Mouse (Mus musculus): Measurements from ENCODE around the gene Gm2016. TPM values are rescaled to one million over a fixed set of nuclear protein-coding genes. Genes with fewer than 3 reads are reported as not detected.
"Not testable (repeated sequence)": the region's sequence is repeated elsewhere in the genome, so short reads cannot be mapped to it uniquely, and the experiment has no call there.

The Gm2016 gene
- not detected in 2 replicates for polyA plus RNA-seq (2016; fragmentation: Nextera tagmentation; extraction: Ambion mirVana)

- not testable (repeated sequence) for H3K27ac ChIP-seq; H3K36me3 ChIP-seq; H3K4me3 ChIP-seq; DNase-seq (ENCODE audit: low spot score); H3K4me1 ChIP-seq; H3K27me3 ChIP-seq (ENCODE audit: insufficient read depth, poor library complexity, severe bottlenecking); H3K9me3 ChIP-seq
- 77% methylated on average over 5 of the region's 5 CpGs for WGBS
These were observed at the start of gene Gm2016 for GRCm38 (mm10) chr12:87873772-87874171. Gm2016 (plus strand) TSS chr12:87874072.

- not testable (repeated sequence) for H3K27ac ChIP-seq; DNase-seq (ENCODE audit: low spot score); H3K27me3 ChIP-seq (ENCODE audit: insufficient read depth, poor library complexity, severe bottlenecking); H3K4me3 ChIP-seq; H3K4me1 ChIP-seq; H3K9me3 ChIP-seq; H3K36me3 ChIP-seq
- 72% methylated on average over 2 of the region's 2 CpGs for WGBS
These were observed 31.6 kb upstream of the Gm2016 start, which contains the start of gene Gm2001 for GRCm38 (mm10) chr12:87842239-87842638. Gm2001 (minus strand) TSS chr12:87842339.

GRCm38 (mm10) chr12:87850657-87851056 lies 23.2 kb upstream of the Gm2016 start:
- WGBS, result no CpG with 5 or more reads among the region's 2 CpGs
- DNase-seq (ENCODE audit: low spot score); H3K4me3 ChIP-seq; H3K27me3 ChIP-seq (ENCODE audit: insufficient read depth, poor library complexity, severe bottlenecking); H3K27ac ChIP-seq; H3K4me1 ChIP-seq; H3K36me3 ChIP-seq; H3K9me3 ChIP-seq: not testable (repeated sequence)

GRCm38 (mm10) chr12:87856067-87856466 lies 17.8 kb upstream of the Gm2016 start:
- H3K27ac ChIP-seq; H3K36me3 ChIP-seq; H3K27me3 ChIP-seq (ENCODE audit: insufficient read depth, poor library complexity, severe bottlenecking); DNase-seq (ENCODE audit: low spot score); H3K4me3 ChIP-seq; H3K4me1 ChIP-seq; H3K9me3 ChIP-seq: not testable (repeated sequence)
- WGBS, result 79% methylated on average over 1 of the region's 1 CpGs

GRCm38 (mm10) chr12:87861740-87862692 lies 11.9 kb upstream of the Gm2016 start:
- H3K27me3 ChIP-seq (ENCODE audit: insufficient read depth, poor library complexity, severe bottlenecking); H3K4me3 ChIP-seq; H3K9me3 ChIP-seq; H3K4me1 ChIP-seq; H3K27ac ChIP-seq; H3K36me3 ChIP-seq: not testable (repeated sequence)
- peak; percentile 73 for DNase-seq (ENCODE audit: low spot score)
- 78% methylated on average over 23 of the region's 23 CpGs for WGBS

GRCm38 (mm10) chr12:87863638-87864037 lies 10.2 kb upstream of the Gm2016 start:
- H3K4me1 ChIP-seq; H3K36me3 ChIP-seq; H3K4me3 ChIP-seq; H3K27ac ChIP-seq; DNase-seq (ENCODE audit: low spot score); H3K9me3 ChIP-seq; H3K27me3 ChIP-seq (ENCODE audit: insufficient read depth, poor library complexity, severe bottlenecking): not testable (repeated sequence)
- 89% methylated on average over 10 of the region's 11 CpGs for WGBS

- not testable (repeated sequence) for H3K27ac ChIP-seq; H3K9me3 ChIP-seq; H3K4me3 ChIP-seq; DNase-seq (ENCODE audit: low spot score); H3K27me3 ChIP-seq (ENCODE audit: insufficient read depth, poor library complexity, severe bottlenecking); H3K36me3 ChIP-seq; H3K4me1 ChIP-seq
- WGBS, result 78% methylated on average over 2 of the region's 2 CpGs
These were observed 9.8 kb upstream of the Gm2016 start for GRCm38 (mm10) chr12:87864048-87864447.

GRCm38 (mm10) chr12:87895070-87895469 lies 21.2 kb downstream of the Gm2016 start, which contains the start of gene Gm2022:
Gm2022 (plus strand) TSS chr12:87895370.
- H3K9me3 ChIP-seq; H3K27me3 ChIP-seq (ENCODE audit: insufficient read depth, poor library complexity, severe bottlenecking); H3K36me3 ChIP-seq; H3K27ac ChIP-seq; H3K4me1 ChIP-seq; DNase-seq (ENCODE audit: low spot score); H3K4me3 ChIP-seq: not testable (repeated sequence)
- 73% methylated on average over 1 of the region's 1 CpGs for WGBS

GRCm38 (mm10) chr12:87919721-87920120 lies 45.8 kb downstream of the Gm2016 start, which contains the start of gene Gm2035:
Gm2035 (minus strand) TSS chr12:87919857.
- H3K36me3 ChIP-seq; H3K27me3 ChIP-seq (ENCODE audit: insufficient read depth, poor library complexity, severe bottlenecking); DNase-seq (ENCODE audit: low spot score); H3K27ac ChIP-seq; H3K4me1 ChIP-seq; H3K4me3 ChIP-seq; H3K9me3 ChIP-seq: not testable (repeated sequence)
- 76% methylated on average over 2 of the region's 2 CpGs for WGBS

Other genes with a start within 250 kb of the Gm2016 start
- not detected in 2 replicates for gene Gm16381, start 229.5 kb upstream of the Gm2016 start, polyA plus RNA-seq (2016; fragmentation: Nextera tagmentation; extraction: Ambion mirVana)
- gene Gm21319, start 98.3 kb upstream of the Gm2016 start, polyA plus RNA-seq (2016; fragmentation: Nextera tagmentation; extraction: Ambion mirVana), result not detected in 2 replicates
- not detected in 2 replicates for gene Gm21936, start 78.6 kb upstream of the Gm2016 start, polyA plus RNA-seq (2016; fragmentation: Nextera tagmentation; extraction: Ambion mirVana)
- gene BB287469, start 57.5 kb upstream of the Gm2016 start, polyA plus RNA-seq (2016; fragmentation: Nextera tagmentation; extraction: Ambion mirVana), result not detected in 2 replicates
- not detected in 2 replicates for gene Gm2001, start 31.7 kb upstream of the Gm2016 start, polyA plus RNA-seq (2016; fragmentation: Nextera tagmentation; extraction: Ambion mirVana)
- gene Gm2022, start 21.3 kb downstream of the Gm2016 start, polyA plus RNA-seq (2016; fragmentation: Nextera tagmentation; extraction: Ambion mirVana), result not detected in 2 replicates
- not detected in 2 replicates for gene Gm2035, start 45.8 kb downstream of the Gm2016 start, polyA plus RNA-seq (2016; fragmentation: Nextera tagmentation; extraction: Ambion mirVana)
- not detected in 2 replicates for gene Gm2042, start 80.0 kb downstream of the Gm2016 start, polyA plus RNA-seq (2016; fragmentation: Nextera tagmentation; extraction: Ambion mirVana)
- not detected in 2 replicates for gene Gm2075, start 137.8 kb downstream of the Gm2016 start, polyA plus RNA-seq (2016; fragmentation: Nextera tagmentation; extraction: Ambion mirVana)
- not detected in 2 replicates for gene Gm6803, start 144.7 kb downstream of the Gm2016 start, polyA plus RNA-seq (2016; fragmentation: Nextera tagmentation; extraction: Ambion mirVana)
- gene Gm2056, start 152.9 kb downstream of the Gm2016 start, polyA plus RNA-seq (2016; fragmentation: Nextera tagmentation; extraction: Ambion mirVana), result not detected in 2 replicates
- gene Gm16368, start 209.6 kb downstream of the Gm2016 start, polyA plus RNA-seq (2016; fragmentation: Nextera tagmentation; extraction: Ambion mirVana), result not detected in 2 replicates